Mouse (Mus musculus): ENCODE data around the gene Tex35. TPM values are rescaled to one million over a fixed set of nuclear protein-coding genes. Genes with fewer than 3 reads are reported as not detected.

The Tex35 gene
- polyA plus RNA-seq, 1 experiment from 2014 or later, result not detected

- Histone ChIP-seq H3K4me2 (ENCODE audit: low read depth, low read length) (no peak overlapping the region), H3K9ac (ENCODE audit: low read depth, low read length) (no peak overlapping the region), H3K27me3 (ENCODE audit: control insufficient read depth, insufficient read depth, low read depth, low read length) (no peaks in the 10 kb centered on the region), H3K27ac (ENCODE audit: low read length) (no peak overlapping the region), H3K36me3 (ENCODE audit: control insufficient read depth, insufficient read depth) (no peaks in the 10 kb centered on the region), H3K4me1 (ENCODE audit: control insufficient read depth, low read depth, low read length) (no peaks in the 10 kb centered on the region), H3K4me3 (ENCODE audit: low read depth, low read length) (no peak overlapping the region), H3K9me3 (replicated peaks; ENCODE audit: control insufficient read depth, low read length) (no peaks in the 10 kb centered on the region)
- ATAC-seq (ENCODE audit: low read depth), result no peak
- WGBS (ENCODE audit: insufficient replicate concordance), result 56% methylated on average over 3 of the region's 3 CpGs
These were observed 17.6 kb downstream of the Tex35 start for GRCm38 (mm10) chr1:157090835-157091234.

GRCm38 (mm10) chr1:157086097-157086994 lies 22.1 kb downstream of the Tex35 start:
- H3K27ac ChIP-seq (ENCODE audit: low read length), result no peak overlapping the region
- H3K4me3 ChIP-seq (ENCODE audit: low read depth, low read length), result peak overlapping the region; percentile 17
- no peaks in the 10 kb centered on the region for H3K9me3 ChIP-seq (replicated peaks; ENCODE audit: control insufficient read depth, low read length)
- H3K4me1 ChIP-seq (ENCODE audit: control insufficient read depth, low read depth, low read length), result no peaks in the 10 kb centered on the region
- H3K36me3 ChIP-seq (ENCODE audit: control insufficient read depth, insufficient read depth), result no peaks in the 10 kb centered on the region
- no peak overlapping the region for H3K9ac ChIP-seq (ENCODE audit: low read depth, low read length)
- WGBS (ENCODE audit: insufficient replicate concordance), result 8% methylated on average over 25 of the region's 25 CpGs
- peak overlapping the region; percentile 35 for H3K4me2 ChIP-seq (ENCODE audit: low read depth, low read length)
- H3K27me3 ChIP-seq (ENCODE audit: control insufficient read depth, insufficient read depth, low read depth, low read length), result no peaks in the 10 kb centered on the region
- ATAC-seq (ENCODE audit: low read depth), result 0 out of 2 replicates have a peak, but pooled peaks have one; percentile 9

- 49% methylated on average over 4 of the region's 4 CpGs for WGBS (ENCODE audit: insufficient replicate concordance)
- Histone ChIP-seq H3K36me3 (ENCODE audit: control insufficient read depth, insufficient read depth) (no peaks in the 10 kb centered on the region), H3K9me3 (replicated peaks; ENCODE audit: control insufficient read depth, low read length) (no peaks in the 10 kb centered on the region), H3K4me1 (ENCODE audit: control insufficient read depth, low read depth, low read length) (no peaks in the 10 kb centered on the region), H3K27ac (ENCODE audit: low read length) (no peak overlapping the region), H3K27me3 (ENCODE audit: control insufficient read depth, insufficient read depth, low read depth, low read length) (no peaks in the 10 kb centered on the region), H3K4me3 (ENCODE audit: low read depth, low read length) (no peak overlapping the region), H3K9ac (ENCODE audit: low read depth, low read length) (no peak overlapping the region), H3K4me2 (ENCODE audit: low read depth, low read length) (no peak overlapping the region)
- ATAC-seq (ENCODE audit: low read depth), result no peak
These were observed 25.5 kb downstream of the Tex35 start for GRCm38 (mm10) chr1:157082931-157083330.

DNA sequence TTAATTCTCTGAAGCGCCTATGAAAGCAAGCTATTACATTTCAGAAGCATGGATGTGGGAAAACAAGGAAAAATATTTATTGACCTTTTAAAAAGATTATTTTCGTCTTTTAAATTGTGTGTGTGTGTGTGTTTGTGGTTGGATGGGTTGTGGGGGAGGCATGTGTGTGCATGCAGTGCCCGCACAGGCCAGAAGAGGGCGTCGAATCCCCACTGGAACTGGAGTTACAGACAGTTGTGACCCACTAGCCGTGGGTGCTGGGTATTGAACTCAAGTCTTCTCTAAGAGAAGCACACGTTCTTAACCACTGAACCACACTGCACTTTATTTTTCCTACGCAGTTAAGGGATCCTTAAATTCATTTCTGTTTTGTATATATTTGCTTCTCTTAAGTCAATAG lies 26.5 kb downstream of the Tex35 start:
- Histone ChIP-seq H3K4me2 (ENCODE audit: low read depth, low read length) (no peak overlapping the region), H3K36me3 (ENCODE audit: control insufficient read depth, insufficient read depth) (no peaks in the 10 kb centered on the region)
- WGBS (ENCODE audit: insufficient replicate concordance), result 37% methylated on average over 8 of the region's 8 CpGs

GRCm38 (mm10) chr1:157081076-157081804 lies 27.2 kb downstream of the Tex35 start:
- no peak overlapping the region for H3K27ac ChIP-seq (ENCODE audit: low read length)
- no peaks in the 10 kb centered on the region for H3K36me3 ChIP-seq (ENCODE audit: control insufficient read depth, insufficient read depth)
- H3K4me2 ChIP-seq (ENCODE audit: low read depth, low read length), result no peak overlapping the region
- no peaks in the 10 kb centered on the region for H3K27me3 ChIP-seq (ENCODE audit: control insufficient read depth, insufficient read depth, low read depth, low read length)
- H3K9me3 ChIP-seq (replicated peaks; ENCODE audit: control insufficient read depth, low read length), result no peaks in the 10 kb centered on the region
- WGBS (ENCODE audit: insufficient replicate concordance), result 46% methylated on average over 15 of the region's 15 CpGs
- no peak overlapping the region for H3K4me3 ChIP-seq (ENCODE audit: low read depth, low read length)
- no peak for ATAC-seq (ENCODE audit: low read depth)
- peaks cover 6% of the 10 kb centered on the region; the same call in 1 of the 2 replicates for H3K4me1 ChIP-seq (ENCODE audit: control insufficient read depth, low read depth, low read length)
- H3K9ac ChIP-seq (ENCODE audit: low read depth, low read length), result no peak overlapping the region

More for the DNA sequence above, 26.5 kb downstream of the Tex35 start:
- no peak overlapping the region for H3K27ac ChIP-seq (ENCODE audit: low read length)
- H3K4me3 ChIP-seq (ENCODE audit: low read depth, low read length), result no peak overlapping the region
- no peaks in the 10 kb centered on the region for H3K27me3 ChIP-seq (ENCODE audit: control insufficient read depth, insufficient read depth, low read depth, low read length)
- H3K4me1 ChIP-seq (ENCODE audit: control insufficient read depth, low read depth, low read length), result peaks cover 2% of the 10 kb centered on the region; the same call in 1 of the 2 replicates
- no peak for ATAC-seq (ENCODE audit: low read depth)
- H3K9me3 ChIP-seq (replicated peaks; ENCODE audit: control insufficient read depth, low read length), result no peaks in the 10 kb centered on the region
- no peak overlapping the region for H3K9ac ChIP-seq (ENCODE audit: low read depth, low read length)

GRCm38 (mm10) chr1:157080071-157080470 lies 28.4 kb downstream of the Tex35 start:
- no peak overlapping the region for H3K4me3 ChIP-seq (ENCODE audit: low read depth, low read length)
- H3K9ac ChIP-seq (ENCODE audit: low read depth, low read length), result no peak overlapping the region
- no peaks in the 10 kb centered on the region for H3K36me3 ChIP-seq (ENCODE audit: control insufficient read depth, insufficient read depth)
- WGBS (ENCODE audit: insufficient replicate concordance), result 56% methylated on average over 7 of the region's 7 CpGs
- H3K27me3 ChIP-seq (ENCODE audit: control insufficient read depth, insufficient read depth, low read depth, low read length), result no peaks in the 10 kb centered on the region
- H3K4me2 ChIP-seq (ENCODE audit: low read depth, low read length), result no peak overlapping the region
- no peak overlapping the region for H3K27ac ChIP-seq (ENCODE audit: low read length)
- no peaks in the 10 kb centered on the region for H3K9me3 ChIP-seq (replicated peaks; ENCODE audit: control insufficient read depth, low read length)
- peaks cover 6% of the 10 kb centered on the region; the same call in 1 of the 2 replicates for H3K4me1 ChIP-seq (ENCODE audit: control insufficient read depth, low read depth, low read length)
- no peak for ATAC-seq (ENCODE audit: low read depth)

DNA sequence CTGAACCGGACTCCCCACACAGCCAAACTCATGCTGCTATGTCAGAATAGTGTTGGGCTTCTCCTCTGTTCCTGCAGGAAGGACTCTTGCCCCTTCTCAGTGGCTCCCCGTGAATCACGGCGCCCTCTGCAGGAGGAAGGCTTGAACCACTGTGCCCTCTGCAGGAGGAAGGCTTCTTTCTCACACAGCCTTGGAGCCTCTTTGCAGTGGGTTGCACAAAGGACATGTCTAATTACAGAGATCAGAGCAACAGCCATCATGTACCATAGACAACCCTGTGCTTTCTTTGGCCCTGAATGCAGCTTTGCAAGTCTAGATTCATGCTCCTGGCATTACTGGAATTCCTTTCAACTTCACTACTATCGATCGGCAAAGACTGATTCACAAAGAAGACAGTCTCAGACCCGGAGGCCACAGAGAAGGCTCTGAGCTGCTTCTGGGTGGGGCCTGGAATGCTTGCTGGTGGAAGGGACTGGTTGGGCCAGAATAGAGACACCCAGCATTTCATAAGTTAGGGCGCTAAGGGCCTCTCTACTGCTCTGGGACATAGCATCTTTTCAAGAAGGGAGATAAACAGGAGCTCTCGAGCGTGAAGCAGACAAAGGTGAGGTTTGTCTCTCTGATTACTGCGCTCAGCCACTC lies 29.0 kb downstream of the Tex35 start:
- no peak overlapping the region for H3K4me3 ChIP-seq (ENCODE audit: low read depth, low read length)
- no peaks in the 10 kb centered on the region for H3K9me3 ChIP-seq (replicated peaks; ENCODE audit: control insufficient read depth, low read length)
- H3K36me3 ChIP-seq (ENCODE audit: control insufficient read depth, insufficient read depth), result no peaks in the 10 kb centered on the region
- ATAC-seq (ENCODE audit: low read depth), result no peak
- no peaks in the 10 kb centered on the region for H3K27me3 ChIP-seq (ENCODE audit: control insufficient read depth, insufficient read depth, low read depth, low read length)
- H3K4me1 ChIP-seq (ENCODE audit: control insufficient read depth, low read depth, low read length), result peaks cover 6% of the 10 kb centered on the region; the same call in 1 of the 2 replicates
- H3K4me2 ChIP-seq (ENCODE audit: low read depth, low read length), result no peak overlapping the region
- 51% methylated on average over 11 of the region's 11 CpGs for WGBS (ENCODE audit: insufficient replicate concordance)
- H3K27ac ChIP-seq (ENCODE audit: low read length), result no peak overlapping the region
- no peak overlapping the region for H3K9ac ChIP-seq (ENCODE audit: low read depth, low read length)

DNA sequence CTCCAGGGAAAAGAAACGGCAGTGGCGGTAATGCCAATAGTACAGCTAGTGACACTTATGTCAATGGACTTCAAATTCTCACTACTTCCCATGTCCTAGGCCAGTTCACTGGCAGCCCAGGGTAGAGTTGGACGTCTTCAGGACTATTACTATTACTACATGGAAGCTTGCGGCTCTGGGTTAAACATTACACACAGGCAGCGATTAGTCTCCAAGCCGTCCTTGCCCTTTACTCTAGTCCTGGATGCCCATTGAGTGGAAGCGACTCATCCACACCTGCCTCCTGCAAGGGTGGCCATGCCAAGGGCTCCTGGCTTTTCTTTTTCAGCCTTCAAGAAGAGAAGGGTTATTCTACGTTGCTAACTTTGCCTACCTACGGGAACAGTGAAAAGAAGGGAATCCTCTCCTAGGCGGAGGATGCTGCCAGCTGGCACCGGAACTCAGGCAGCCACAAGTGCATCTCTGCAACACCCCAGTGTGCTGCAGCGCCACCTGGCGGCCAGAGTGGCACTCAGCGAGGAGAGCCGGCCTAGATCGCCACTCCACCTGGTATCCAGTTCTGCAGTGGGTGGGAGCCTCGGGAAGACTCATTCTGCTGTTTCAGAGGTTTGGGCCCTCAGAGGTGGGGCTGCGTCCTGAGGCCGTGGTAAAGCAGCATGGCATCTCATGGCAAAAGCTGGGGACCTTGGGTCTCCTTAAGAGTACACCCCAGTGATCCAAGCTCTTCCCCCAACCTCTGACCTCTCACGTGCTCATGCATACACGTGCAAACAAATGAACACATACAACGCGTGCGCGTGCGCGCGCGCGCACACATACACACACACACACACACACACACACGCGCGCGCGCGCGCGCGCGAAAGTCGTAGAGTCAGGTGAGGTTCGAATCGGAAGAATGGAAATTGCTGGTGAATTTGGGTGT lies 31.4 kb downstream of the Tex35 start:
- no peaks in the 10 kb centered on the region for H3K9me3 ChIP-seq (replicated peaks; ENCODE audit: control insufficient read depth, low read length)
- 45% methylated on average over 43 of the region's 43 CpGs for WGBS (ENCODE audit: insufficient replicate concordance)
- H3K36me3 ChIP-seq (ENCODE audit: control insufficient read depth, insufficient read depth), result no peaks in the 10 kb centered on the region
- H3K27me3 ChIP-seq (ENCODE audit: control insufficient read depth, insufficient read depth, low read depth, low read length), result no peaks in the 10 kb centered on the region
- 0 out of 2 replicates have a peak overlapping the region, but pooled peaks have one; percentile 17 for H3K4me2 ChIP-seq (ENCODE audit: low read depth, low read length)
- H3K27ac ChIP-seq (ENCODE audit: low read length), result no peak overlapping the region
- no peak overlapping the region for H3K4me3 ChIP-seq (ENCODE audit: low read depth, low read length)
- peak; percentile 53 for ATAC-seq (ENCODE audit: low read depth)
- H3K9ac ChIP-seq (ENCODE audit: low read depth, low read length), result no peak overlapping the region
- H3K4me1 ChIP-seq (ENCODE audit: control insufficient read depth, low read depth, low read length), result peaks cover 6% of the 10 kb centered on the region; the same call in 1 of the 2 replicates

All from liver, embryonic 16.5 days (tissue).